Mouse (Mus musculus) brain, embryonic 18.5 days (tissue): ENCODE measurements around the gene Fbxl12.
"Not testable (repeated sequence)": the region's sequence is repeated elsewhere in the genome, so short reads cannot be mapped to it uniquely, and the experiment has no call there.

ENCODE experiments used
- DNase-seq: peaks from one replicate; pipeline ENCODE4 v3.0.0-alpha.2; 2012; ENCODE audit warnings: low read depth, low spot score

Fbxl12 gene

DNA sequence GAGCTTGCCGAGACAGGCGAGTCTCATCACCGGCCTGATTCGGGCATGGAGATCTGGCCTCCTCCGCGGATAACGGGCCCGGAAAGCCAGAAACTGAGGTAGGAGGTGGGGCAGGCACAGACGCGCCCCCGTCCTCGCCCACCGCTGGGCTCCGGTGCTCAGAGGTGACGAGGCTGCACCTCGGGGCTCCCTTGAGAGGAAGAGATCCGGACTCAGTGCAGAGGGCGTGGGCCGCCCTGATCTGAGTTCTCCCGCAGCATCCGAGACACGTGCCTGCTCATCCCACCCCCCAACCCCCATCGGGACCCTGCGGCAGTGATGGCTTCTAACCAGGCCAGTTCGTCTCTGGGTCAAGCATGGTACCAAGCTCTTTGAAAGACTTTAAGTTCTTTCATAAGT lies 7.7 kb upstream of the Fbxl12 start:
- DNase-seq, result no peak

DNA sequence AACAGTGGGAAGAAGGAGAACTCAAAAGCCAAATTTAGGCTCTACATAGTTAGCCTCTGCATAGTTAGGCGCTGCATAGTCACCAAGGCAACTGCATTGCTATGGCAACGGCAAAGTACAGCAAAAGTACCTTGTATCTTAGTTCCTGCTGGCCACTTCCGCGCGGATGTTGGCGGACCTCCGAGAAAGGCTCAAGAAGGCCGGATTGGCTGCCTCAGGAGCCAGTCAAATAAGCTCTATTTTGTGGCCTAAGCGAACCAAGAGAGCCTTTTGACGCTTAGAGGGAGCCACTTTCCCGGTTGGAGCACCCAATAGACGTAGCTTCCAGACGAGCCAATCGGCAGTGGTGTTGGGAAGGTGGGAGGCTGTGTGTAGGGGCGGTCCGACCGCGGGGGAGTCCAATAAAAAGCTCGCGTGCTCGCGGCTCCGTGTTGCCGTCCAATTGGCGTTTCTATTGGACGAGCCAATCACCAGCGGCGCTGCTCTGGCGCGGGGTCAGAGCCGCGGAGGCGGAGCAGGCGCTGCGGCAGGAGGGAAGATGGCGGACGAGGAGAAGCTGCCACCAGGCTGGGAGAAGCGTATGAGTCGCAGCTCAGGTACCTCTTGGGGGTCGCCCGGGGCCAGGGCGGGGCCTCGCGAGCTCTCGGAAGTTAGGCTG lies 7.2 kb upstream of the Fbxl12 start, which contains the start of gene Pin1:
TSS of gene Pin1 (plus strand) at position 494 of the 658 bp plus-strand sequence.
- peak; percentile 100 for DNase-seq

- no peak for DNase-seq
These were observed 554 bp upstream of the Fbxl12 start for GRCm38 (mm10) chr9:20645121-20645520.

DNA sequence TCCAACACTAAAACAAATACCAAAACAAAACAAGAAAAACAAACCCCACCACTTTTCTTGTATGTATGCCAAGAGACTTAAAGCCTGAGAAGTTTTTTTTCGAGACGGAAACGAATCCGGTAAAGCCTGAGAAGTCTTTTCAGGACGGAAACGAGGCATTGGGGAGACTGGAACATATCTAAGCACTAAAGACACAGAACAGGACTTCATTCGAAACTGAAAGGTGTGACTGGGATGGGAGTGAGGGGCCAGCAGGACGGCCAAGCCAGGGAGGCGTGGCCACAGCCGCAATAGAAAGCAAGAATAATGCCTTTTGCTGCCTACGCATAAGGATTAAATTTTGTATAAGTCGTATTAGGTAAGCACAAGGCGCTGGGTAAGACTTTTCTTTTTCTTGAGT lies 786 bp downstream of the Fbxl12 start:
- DNase-seq, result no peak

DNA sequence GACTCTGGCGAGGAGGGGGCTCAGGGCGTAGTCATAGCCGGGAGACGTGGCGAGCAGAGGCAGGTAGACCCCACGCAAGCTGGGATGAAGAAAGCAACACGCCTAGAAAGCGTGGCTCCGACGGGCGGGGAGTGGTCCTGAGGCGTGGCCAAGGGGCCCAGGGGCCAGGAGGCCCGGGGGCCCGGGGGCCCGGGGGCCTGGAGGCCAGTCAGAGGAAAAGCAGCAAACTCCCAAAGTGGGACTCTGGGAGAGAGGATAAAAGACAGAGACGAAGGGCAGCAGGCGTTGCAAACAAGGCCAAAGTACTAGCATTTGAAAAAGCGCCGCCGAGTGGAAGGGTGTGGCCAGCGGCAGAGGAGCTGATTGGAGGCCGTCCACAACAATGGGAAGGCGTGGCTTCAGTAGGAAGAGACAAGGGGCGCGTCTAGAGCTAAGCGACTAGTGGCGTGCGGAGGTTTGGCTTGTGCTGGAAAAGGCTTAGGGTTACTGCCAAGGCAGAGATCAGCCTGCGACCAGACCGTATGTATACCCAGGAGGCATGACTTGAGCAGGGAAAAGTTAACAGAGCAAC lies 1.6 kb downstream of the Fbxl12 start:
- peak; percentile 61 for DNase-seq

DNA sequence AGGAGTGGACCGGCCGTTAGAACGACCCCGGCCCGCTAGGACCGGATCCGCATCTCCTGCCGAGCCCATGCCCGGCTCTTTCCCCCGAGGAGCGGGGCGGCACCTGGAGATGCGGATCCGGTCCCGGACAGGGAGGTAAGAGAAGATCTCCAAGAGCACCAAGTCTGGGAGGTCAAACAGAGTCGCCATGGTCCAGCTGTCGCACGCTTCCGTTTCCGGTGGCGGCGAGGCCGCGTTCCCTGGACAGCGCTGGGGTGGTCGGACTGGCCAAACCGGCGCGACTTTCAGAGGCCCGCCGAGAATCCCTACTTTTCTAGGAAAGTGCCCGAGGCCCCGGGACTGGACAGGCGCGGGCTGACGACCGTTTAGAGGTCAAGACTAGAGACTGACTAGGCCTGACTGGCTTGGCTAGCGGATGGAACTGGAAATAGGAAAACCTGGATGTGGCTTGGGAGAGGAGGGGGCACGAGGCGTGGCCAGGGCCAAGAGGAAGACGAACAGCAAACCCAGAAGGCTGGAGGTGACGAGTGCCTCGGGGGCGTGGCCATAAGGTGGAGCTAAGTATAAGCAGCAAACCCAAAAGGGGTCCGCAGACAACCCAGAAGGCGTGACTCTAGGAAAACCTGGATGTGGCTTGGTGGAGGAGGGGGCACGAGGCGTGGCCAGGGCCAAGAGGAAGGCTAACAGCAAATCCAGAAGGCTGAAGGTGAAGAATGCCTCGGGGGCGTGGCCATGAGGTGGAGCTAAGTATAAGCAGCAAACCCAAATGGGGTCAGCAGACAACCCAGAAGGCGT lies 2.3 kb downstream of the Fbxl12 start, which contains the start of gene Ubl5:
TSS of gene Ubl5 (plus strand) at position 778 of the 795 bp plus-strand sequence.
- peak; percentile 91 for DNase-seq

- no peak for DNase-seq
These were observed 3.1 kb downstream of the Fbxl12 start for GRCm38 (mm10) chr9:20641501-20641900.

GRCm38 (mm10) chr9:20639486-20639885 lies 5.1 kb downstream of the Fbxl12 start:
- no peak for DNase-seq

- no peak for DNase-seq
These were observed 6.0 kb downstream of the Fbxl12 start for GRCm38 (mm10) chr9:20638552-20638951.

DNA sequence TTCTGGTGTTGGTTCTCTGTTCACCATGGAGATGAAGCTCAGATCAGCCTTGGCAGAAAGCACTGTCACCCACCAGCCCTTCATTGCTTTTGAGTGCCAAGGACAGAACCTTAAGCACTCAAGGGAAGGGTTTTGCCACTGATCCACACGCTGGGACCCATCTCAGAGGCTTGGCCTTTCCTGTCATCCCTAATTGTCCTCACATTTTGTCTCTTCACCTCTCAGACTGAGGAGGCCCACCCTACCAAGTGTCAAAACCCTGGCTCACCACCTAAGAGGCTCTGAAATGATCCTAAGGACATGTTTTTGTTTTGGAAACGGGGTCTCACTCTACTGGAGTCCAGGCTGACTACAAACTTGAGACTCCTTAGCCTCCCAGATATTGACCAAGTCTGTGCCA lies 7.8 kb downstream of the Fbxl12 start:
- no peak for DNase-seq

DNA sequence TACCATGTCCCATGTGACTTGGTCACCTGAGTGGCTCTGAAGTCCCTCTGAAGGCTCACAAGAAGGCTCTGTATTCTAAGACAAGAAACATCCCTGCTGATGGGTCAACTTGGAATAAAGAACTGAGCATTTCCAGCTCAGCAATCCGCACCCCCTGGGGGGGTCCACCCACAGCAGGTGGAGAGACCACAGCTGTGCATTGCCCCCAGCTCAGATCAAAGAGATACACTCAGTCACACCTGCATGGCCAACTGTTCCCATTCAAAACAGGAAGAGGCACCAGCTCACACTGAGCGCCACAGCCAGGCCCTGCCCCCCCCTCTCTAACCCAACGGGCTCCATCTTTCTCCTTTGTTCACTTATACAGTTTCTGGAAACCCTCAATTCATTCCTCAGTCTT lies 8.3 kb downstream of the Fbxl12 start:
- DNase-seq, result no peak

GRCm38 (mm10) chr9:20635676-20636075 lies 8.9 kb downstream of the Fbxl12 start:
- not testable (repeated sequence) for DNase-seq

DNA sequence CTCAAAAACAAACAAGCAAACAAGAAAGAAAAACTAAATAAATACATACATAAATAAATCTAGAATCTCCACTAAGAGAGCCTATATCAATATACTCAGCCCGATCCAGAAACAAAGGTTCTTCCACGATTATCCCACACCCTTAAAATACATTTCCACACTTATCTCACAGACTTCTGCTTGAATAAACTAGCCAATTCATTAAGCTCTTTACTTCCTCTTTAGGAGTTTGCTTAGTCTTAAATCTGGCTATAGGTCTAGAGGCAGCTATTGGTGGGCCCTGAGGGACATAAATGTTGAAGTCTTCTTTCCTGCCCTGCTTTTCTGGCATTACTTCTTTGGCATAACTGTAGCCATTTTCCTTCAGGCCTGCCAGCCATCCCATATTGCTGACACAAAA lies 13.2 kb downstream of the Fbxl12 start:
- no peak for DNase-seq

DNA sequence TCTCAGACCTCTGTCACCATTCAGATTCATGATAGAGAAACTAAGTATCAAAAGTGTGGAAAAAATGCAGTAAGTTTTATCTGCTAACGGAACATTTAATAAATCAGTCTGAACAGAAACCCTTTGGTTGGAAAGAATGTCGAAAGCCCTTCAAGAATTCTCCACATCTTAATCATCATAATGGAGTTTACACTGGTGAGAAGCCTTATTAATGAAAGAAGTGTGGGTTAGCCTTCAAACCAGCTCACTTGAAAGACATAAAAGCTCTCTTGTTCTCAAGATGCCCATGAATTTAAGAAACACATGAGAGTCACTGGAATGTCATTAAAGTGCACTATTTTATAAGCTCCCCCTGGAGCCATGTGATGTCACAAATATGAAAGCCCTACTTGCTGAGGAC lies 27.9 kb downstream of the Fbxl12 start:
- DNase-seq, result no peak

DNA sequence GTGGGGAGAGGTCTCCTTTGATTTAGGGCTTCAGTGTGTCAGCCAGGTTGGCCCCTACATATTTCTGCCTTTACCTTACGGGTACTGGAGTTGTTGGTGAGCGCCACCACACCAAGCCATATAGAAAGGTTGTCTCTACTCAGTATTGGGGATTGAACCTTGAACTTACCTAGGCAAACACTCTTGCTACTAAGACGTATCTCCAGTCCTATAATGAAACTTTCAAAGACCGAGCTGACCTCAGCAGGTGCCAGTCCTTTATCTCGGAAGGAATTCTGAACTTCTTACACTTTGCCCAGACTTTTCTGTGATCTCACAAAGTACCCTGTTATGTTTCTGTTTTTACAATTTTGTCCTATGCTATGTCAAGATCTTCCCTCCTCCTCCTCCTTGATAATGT lies 32.6 kb downstream of the Fbxl12 start:
- DNase-seq, result no peak

- no peak for DNase-seq
These were observed 34.6 kb downstream of the Fbxl12 start for GRCm38 (mm10) chr9:20609831-20610464.

DNA sequence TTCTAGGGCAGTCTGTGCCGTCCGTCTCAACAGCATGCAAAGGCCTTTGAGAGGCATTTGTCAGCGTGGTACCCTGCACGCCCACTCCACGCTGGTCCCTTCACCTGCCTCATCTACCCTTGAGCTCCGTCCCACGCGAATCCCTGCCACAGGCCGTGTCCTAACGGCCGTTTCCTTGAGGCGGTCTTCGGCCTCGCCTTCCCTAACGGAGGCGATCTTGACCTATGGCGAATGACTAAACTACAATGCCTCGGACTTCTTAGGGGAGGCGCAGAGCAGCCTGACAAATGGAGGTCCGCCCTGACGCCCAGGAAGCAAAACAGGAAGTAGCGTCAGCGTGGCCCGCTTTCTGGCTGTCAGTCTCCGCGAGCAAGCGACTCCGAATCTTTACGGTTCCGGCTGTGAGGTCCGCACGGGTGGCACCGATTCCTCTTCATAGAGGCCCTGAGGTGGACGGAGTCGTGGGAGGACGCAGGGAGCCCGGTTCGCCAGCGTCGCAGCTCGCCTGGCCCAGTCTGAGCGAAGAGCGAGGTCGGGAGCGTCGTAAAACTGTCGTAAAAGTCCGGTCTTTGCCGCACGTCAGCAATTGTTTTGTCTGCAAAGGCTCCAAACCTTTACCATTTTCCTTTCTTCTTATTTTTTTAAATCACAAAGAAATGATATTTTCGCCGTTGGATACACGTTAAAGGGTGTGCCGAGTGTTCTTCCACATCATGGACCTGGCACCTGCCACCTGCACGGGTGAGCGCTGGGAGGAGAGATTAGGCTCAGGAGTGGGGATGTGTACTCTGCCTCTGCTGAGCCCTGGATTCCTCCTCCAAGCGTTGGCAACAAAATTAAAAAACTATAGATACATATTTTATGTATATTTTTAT lies 37.2 kb downstream of the Fbxl12 start:
- DNase-seq, result peak; percentile 86

- no peak for DNase-seq
These were observed 38.3 kb downstream of the Fbxl12 start for GRCm38 (mm10) chr9:20606269-20606668.

DNA sequence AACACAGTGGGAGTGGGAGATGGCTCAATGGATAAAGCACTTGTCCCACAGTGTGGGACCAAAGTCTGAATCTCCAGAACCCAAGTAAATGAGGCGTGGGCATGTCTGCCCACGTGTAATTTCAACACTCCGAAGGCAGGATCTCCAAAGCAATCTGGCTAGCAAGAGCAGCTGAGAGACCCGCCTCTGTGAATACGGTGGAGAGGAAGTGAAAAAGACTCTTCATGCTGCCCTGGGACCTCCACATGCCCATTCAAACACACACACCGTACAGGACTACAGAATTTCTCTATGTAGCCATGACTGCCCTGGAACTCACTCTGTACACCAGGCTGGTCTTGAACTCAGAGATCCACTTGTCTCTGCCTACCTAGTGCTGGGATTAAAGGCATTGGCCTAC lies 43.3 kb downstream of the Fbxl12 start:
- no peak for DNase-seq

GRCm38 (mm10) chr9:20581175-20581634 lies 63.4 kb downstream of the Fbxl12 start, which contains the start of gene Zfp846:
Zfp846 (plus strand) TSS chr9:20581291.
- peak; percentile 94 for DNase-seq

GRCm38 (mm10) chr9:20576591-20576990 lies 68.0 kb downstream of the Fbxl12 start:
- DNase-seq, result no peak
